Mouse (Mus musculus) intestine, embryonic 14.5 days (tissue): Measurements from ENCODE around the gene Dbn1. TPM values are rescaled to one million over a fixed set of nuclear protein-coding genes. Genes with fewer than 3 reads are reported as not detected.

ENCODE experiments used
- ATAC-seq: fragments of 200-750 bp; cut with Nextera tagmentation; replicated peaks from 2 replicates; pipeline ENCODE4 v1.8.0; 2017; ENCODE audit warnings: low read depth, moderate number of reproducible peaks, moderate TSS enrichment, moderate library complexity; ENCODE audit not compliant: low FRiP score, low TSS enrichment
- DNase-seq: peaks from one replicate; pipeline ENCODE4 v3.0.0-alpha.2; 2018; ENCODE audit warnings: low spot score
- H3K27ac ChIP-seq: fragments of 300-500 bp; sonication (generic); 2 replicates; pipeline ENCODE4 v1.5.1; 2014; ENCODE audit warnings: low read depth, mild to moderate bottlenecking, control low read depth
- H3K27me3 ChIP-seq: fragments of 300-500 bp; sonication (generic); replicated peaks from 2 replicates; pipeline ENCODE4 v1.6.1; 2014; ENCODE audit warnings: low read length, control low read depth; ENCODE audit not compliant: control insufficient read depth, insufficient read depth
- H3K36me3 ChIP-seq: fragments of 300-500 bp; sonication (generic); 2 replicates; pipeline ENCODE4 v1.6.1; 2014; ENCODE audit warnings: low read length, control low read depth; ENCODE audit not compliant: control insufficient read depth, insufficient read depth
- H3K4me1 ChIP-seq: fragments of 300-500 bp; sonication (generic); replicated peaks from 2 replicates; pipeline ENCODE4 v1.6.1; 2014; ENCODE audit warnings: low read length, control low read depth, mixed read lengths; ENCODE audit not compliant: control insufficient read depth, insufficient read depth
- H3K4me2 ChIP-seq: fragments of 300-500 bp; sonication (generic); 2 replicates; pipeline ENCODE4 v1.6.1; 2014; ENCODE audit warnings: low read length
- H3K4me3 ChIP-seq: fragments of 300-500 bp; sonication (generic); 2 replicates; pipeline ENCODE4 v1.5.1; 2014; ENCODE audit warnings: low read depth, low read length, control low read depth, mixed read lengths
- H3K9ac ChIP-seq: fragments of 300-500 bp; sonication (generic); 2 replicates; pipeline ENCODE4 v1.6.1; 2014; ENCODE audit warnings: mild to moderate bottlenecking, low read length
- H3K9me3 ChIP-seq: fragments of 300-500 bp; sonication (generic); 2 replicates; pipeline ENCODE4 v1.6.1; 2016; ENCODE audit warnings: low read length, control low read depth; ENCODE audit not compliant: control insufficient read depth
- WGBS: fragments of 180-500 bp; shearing (Covaris S2); extraction: QIAGEN DNeasy Blood & Tissue Kit; methylation state at CpG from one replicate; pipeline ENCODE4 v1.1.7; 2014; 5-methylcytosine and 5-hydroxymethylcytosine counted together
- polyA plus RNA-seq: library from polyadenylated mRNA; unstranded; fragments of >200 nt; fragmentation: Nextera tagmentation; extraction: Ambion mirVana; gene quantifications from 2 replicates; pipeline ENCODE4 v1.2.1, GENCODE M21; 2014

Dbn1 gene
- polyA plus RNA-seq, 1 experiment from 2014 or later = 120 TPM

GRCm38 (mm10) chr13:55463399-55464026 lies 24.4 kb downstream of the Dbn1 start:
- DNase-seq (no peak), ATAC-seq (no peak; the same call in 1 of the 2 replicates)
- Histone ChIP-seq H3K9me3 (no peaks in the 10 kb centered on the region), H3K36me3 (peaks cover 33% of the 10 kb centered on the region), H3K4me2 (peak overlapping the region; percentile 93), H3K9ac (peak overlapping the region; percentile 77), H3K27ac (no peak overlapping the region), H3K4me3 (peak overlapping the region; percentile 67), H3K4me1 (peaks cover 6% of the 10 kb centered on the region; the same call in 1 of the 2 replicates), H3K27me3 (no peaks in the 10 kb centered on the region)
- WGBS = 13% methylated on average over 14 of the region's 14 CpGs

DNA sequence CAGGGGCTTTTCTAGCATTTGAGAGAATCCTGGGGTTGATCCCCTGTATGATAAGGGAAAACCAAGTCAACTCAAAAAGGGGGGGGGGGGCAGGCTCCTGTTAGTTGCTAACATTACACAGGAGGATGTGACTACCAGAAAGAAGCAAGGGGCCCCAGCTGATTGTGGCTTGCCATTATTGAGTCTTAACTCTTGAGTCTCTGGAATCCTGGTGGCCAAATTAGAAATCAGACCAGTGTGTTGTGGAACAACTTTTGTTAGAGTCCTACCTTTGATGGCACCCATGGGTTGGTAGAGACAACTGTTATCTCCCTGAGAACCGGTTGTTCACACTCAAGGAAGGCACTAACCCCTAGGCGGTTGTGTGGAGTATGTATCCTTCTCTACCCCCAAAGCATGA lies 24.9 kb downstream of the Dbn1 start:
- Histone ChIP-seq H3K36me3 (peaks cover 39% of the 10 kb centered on the region), H3K27me3 (no peaks in the 10 kb centered on the region), H3K4me3 (no peak overlapping the region), H3K4me2 (no peak overlapping the region), H3K4me1 (peaks cover 6% of the 10 kb centered on the region; the same call in 1 of the 2 replicates), H3K9me3 (no peaks in the 10 kb centered on the region), H3K9ac (no peak overlapping the region), H3K27ac (no peak overlapping the region)
- ATAC-seq (no peak), DNase-seq (no peak)
- WGBS = 56% methylated on average over 2 of the region's 2 CpGs

DNA sequence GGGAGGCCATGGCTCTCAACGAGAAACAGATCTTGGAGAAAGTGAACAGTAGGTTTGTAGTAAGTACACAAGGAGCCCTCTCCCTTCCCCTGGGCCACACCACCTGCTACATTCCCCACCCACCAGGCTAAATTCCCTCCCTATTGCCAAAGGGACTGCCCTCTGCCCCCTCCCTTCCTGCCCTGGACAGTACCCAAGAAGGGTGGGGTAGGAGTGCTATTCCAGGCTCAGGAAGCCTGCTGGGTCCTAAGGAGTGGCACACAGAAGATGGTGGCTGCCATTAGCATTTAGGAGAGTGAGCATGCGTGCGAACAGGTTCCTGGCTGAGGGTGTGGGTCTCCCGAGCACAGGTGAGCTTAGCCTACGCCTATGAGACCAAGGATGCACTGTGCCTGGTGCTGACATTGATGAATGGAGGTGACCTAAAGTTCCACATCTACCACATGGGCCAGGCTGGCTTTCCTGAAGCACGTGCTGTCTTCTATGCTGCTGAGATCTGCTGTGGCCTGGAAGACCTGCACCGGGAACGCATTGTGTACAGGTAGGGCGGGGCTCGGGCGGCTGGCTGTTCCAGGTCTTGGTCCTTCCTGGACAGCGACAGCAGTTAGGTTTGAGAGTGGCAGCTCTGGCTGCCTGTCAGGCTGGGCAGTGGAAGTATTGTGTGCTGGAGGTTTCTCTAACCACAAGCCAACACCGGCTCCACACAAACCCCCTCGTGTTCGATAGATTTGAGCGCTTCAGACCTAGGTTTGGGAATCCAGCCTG lies 35.9 kb downstream of the Dbn1 start:
- H3K4me1 ChIP-seq = peaks cover 10% of the 10 kb centered on the region
- ATAC-seq (no peak), DNase-seq (no peak)
- H3K27me3 ChIP-seq = no peaks in the 10 kb centered on the region
- no peak overlapping the region for H3K4me3 ChIP-seq
- H3K9me3 ChIP-seq = no peaks in the 10 kb centered on the region
- H3K4me2 ChIP-seq = no peak overlapping the region
- no peak overlapping the region for H3K27ac ChIP-seq
- H3K36me3 ChIP-seq = peaks cover 82% of the 10 kb centered on the region
- WGBS = 87% methylated on average over 16 of the region's 16 CpGs
- no peak overlapping the region for H3K9ac ChIP-seq

DNA sequence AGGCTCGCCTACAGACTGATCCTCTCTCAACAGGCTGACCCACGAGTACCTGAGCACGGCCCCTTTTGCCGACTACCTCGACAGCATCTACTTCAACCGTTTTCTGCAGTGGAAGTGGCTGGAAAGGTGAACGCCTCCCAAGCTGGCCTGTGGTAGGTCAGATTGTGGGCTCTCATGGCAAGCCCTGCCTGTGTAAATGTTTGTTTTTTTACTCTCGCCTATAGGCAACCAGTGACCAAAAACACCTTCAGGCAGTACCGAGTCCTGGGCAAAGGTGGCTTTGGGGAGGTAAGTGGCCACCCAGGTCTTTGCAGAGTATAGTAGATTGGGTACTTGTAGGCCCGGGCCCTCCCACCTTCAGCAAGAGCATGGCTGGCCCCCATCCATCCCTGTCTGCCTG lies 36.6 kb downstream of the Dbn1 start:
- Histone ChIP-seq H3K36me3 (peaks cover 77% of the 10 kb centered on the region), H3K27me3 (no peaks in the 10 kb centered on the region), H3K27ac (no peak overlapping the region), H3K9me3 (no peaks in the 10 kb centered on the region), H3K4me3 (no peak overlapping the region), H3K4me1 (peaks cover 16% of the 10 kb centered on the region), H3K4me2 (no peak overlapping the region), H3K9ac (no peak overlapping the region)
- DNase-seq (no peak), ATAC-seq (no peak)
- 92% methylated on average over 10 of the region's 10 CpGs for WGBS

DNA sequence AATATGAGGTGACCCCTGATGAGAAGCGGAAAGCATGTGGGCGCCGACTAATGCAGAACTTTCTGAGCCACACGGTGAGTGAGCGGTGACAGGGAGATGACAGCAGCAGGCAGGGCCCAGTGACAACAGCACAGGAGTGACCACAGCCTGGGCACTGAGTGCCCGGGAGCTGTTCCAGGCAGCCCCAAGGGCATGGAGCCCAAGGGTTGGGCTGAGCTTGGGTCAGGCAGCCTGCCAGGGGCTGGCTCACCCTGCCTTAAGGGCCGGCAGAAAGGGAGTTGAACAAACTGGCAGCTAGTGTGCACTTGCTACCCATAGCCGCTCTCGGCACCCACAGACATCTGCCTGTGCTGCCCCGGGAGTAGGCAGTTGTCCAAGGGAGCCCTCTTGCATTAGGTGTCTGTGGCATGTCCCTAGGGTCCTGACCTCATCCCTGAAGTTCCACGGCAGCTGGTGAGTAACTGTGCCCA lies 37.4 kb downstream of the Dbn1 start:
- no peak overlapping the region for H3K4me2 ChIP-seq
- H3K4me1 ChIP-seq = peaks cover 21% of the 10 kb centered on the region
- H3K9ac ChIP-seq = no peak overlapping the region
- DNase-seq (no peak), ATAC-seq (no peak)
- H3K27me3 ChIP-seq = no peaks in the 10 kb centered on the region
- no peak overlapping the region for H3K4me3 ChIP-seq
- no peak overlapping the region for H3K27ac ChIP-seq
- H3K36me3 ChIP-seq = peaks cover 70% of the 10 kb centered on the region
- WGBS = 93% methylated on average over 11 of the region's 11 CpGs
- no peaks in the 10 kb centered on the region for H3K9me3 ChIP-seq

DNA sequence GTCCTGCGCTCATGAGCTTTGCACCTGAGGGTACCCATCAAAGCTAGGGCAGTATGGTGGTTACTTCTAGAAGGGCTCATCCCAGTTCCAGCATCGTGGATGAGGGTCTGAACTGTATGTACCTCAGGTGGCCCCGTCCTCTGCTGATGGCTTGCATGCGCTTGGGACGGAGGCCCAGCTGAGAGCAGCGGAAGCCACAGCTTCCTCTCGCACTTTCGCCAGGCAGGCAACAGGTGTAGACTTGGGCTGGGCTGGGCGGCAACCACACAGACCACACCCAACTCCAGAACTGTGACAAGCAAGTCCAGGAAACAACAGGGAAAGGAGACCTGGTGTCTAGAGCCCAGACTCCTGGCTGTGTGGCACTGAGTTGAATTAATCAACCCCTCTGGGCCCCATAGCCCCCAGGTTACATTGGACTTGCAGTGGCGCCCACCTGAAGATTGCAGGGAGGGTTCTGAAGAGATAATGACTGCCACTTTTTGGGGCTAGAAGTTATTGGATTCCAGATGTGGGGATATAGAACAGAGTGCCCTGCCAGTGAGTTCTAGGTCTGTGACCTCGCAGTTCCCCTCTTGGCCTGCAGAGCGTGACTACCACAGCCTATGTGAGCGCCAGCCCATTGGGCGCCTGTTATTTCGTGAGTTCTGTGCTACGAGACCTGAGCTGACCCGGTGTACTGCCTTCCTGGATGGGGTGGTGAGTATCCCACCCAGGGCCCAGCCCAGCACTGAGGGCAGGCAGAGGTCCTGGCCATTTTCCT lies 38.1 kb downstream of the Dbn1 start:
- Histone ChIP-seq H3K27me3 (no peaks in the 10 kb centered on the region), H3K4me1 (peaks cover 21% of the 10 kb centered on the region), H3K4me2 (no peak overlapping the region), H3K9ac (no peak overlapping the region), H3K36me3 (peaks cover 63% of the 10 kb centered on the region), H3K27ac (no peak overlapping the region), H3K4me3 (no peak overlapping the region), H3K9me3 (no peaks in the 10 kb centered on the region)
- DNase-seq (no peak), ATAC-seq (no peak)
- WGBS = 86% methylated on average over 17 of the region's 17 CpGs

GRCm38 (mm10) chr13:55449205-55449604 lies 38.7 kb downstream of the Dbn1 start:
- Histone ChIP-seq H3K27me3 (no peaks in the 10 kb centered on the region), H3K27ac (no peak overlapping the region), H3K4me2 (no peak overlapping the region), H3K36me3 (peaks cover 56% of the 10 kb centered on the region), H3K9me3 (no peaks in the 10 kb centered on the region), H3K4me3 (no peak overlapping the region), H3K4me1 (peaks cover 21% of the 10 kb centered on the region), H3K9ac (no peak overlapping the region)
- DNase-seq (no peak), ATAC-seq (no peak)
- WGBS = 94% methylated on average over 9 of the region's 9 CpGs

DNA sequence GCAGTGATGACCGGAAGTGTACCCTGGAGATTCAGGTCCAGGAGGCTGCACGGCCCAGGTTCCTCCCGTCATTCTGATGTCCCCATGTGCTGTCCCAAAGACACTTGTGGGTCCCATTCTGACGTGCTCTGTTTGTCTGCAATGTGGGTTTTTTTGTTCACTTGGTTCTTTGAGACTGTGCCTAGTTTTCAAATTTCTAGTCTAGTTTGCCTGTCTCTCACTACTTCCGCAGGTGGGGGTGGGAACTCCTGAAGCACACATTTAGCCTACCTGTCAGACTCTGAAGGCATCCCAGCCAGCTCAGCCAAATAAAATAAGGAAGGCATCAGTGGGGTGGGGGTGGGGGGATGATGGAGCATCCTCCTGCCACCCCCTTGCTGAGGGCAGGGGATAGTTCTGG lies 39.8 kb downstream of the Dbn1 start:
- no peak for ATAC-seq
- Histone ChIP-seq H3K27me3 (no peaks in the 10 kb centered on the region), H3K4me1 (peaks cover 26% of the 10 kb centered on the region), H3K9ac (no peak overlapping the region), H3K4me2 (no peak overlapping the region), H3K36me3 (peaks cover 45% of the 10 kb centered on the region), H3K27ac (no peak overlapping the region), H3K4me3 (no peak overlapping the region), H3K9me3 (no peaks in the 10 kb centered on the region)
- no peak for DNase-seq
- WGBS = 91% methylated on average over 5 of the region's 5 CpGs
